Mouse (Mus musculus): ENCODE results near the gene Aldh3b1.

Aldh3b1 gene

GRCm38 (mm10) chr19:3882214-3882613 is 47.4 kb downstream of the Aldh3b1 start:
- DNase-seq (ENCODE audit: low spot score in 2 of 2), result no peak

GRCm38 (mm10) chr19:3880054-3880848 is 49.4 kb downstream of the Aldh3b1 start:
- no peak for DNase-seq (ENCODE audit: low spot score in 2 of 2)

- no peak for DNase-seq (ENCODE audit: low spot score in 2 of 2)
Measured at GRCm38 (mm10) chr19:3875045-3875444, 54.6 kb downstream of the Aldh3b1 start.

GRCm38 (mm10) chr19:3872373-3872772 is 57.2 kb downstream of the Aldh3b1 start:
- DNase-seq (ENCODE audit: low spot score in 2 of 2), result no peak

GRCm38 (mm10) chr19:3871468-3871867 is 58.1 kb downstream of the Aldh3b1 start:
- no peak for DNase-seq (ENCODE audit: low spot score in 2 of 2)

- no peak for DNase-seq (ENCODE audit: low spot score in 2 of 2)
Measured at GRCm38 (mm10) chr19:3868290-3868689, 61.3 kb downstream of the Aldh3b1 start.

- no peak for DNase-seq (ENCODE audit: low spot score in 2 of 2)
Measured at GRCm38 (mm10) chr19:3864960-3865359, 64.6 kb downstream of the Aldh3b1 start.

All from frontal cortex, postnatal 25 days (tissue).